Mouse (Mus musculus): ENCODE results near the gene Zfp958.
"Not testable (repeated sequence)": the region's sequence is repeated elsewhere in the genome, so short reads cannot be mapped to it uniquely, and the experiment has no call there.

Zfp958 gene

GRCm38 (mm10) chr8:4612932-4613853 is at the start of gene Zfp958:
TSS of gene Zfp958 (plus strand) at chr8:4613167.
- peak; percentile 67 to 91 for DNase-seq (ENCODE audit: low spot score in 2 of 2)

GRCm38 (mm10) chr8:4581986-4582385 is 31.0 kb upstream of the Zfp958 start:
- no peak for DNase-seq (ENCODE audit: low spot score in 2 of 2)

- DNase-seq (ENCODE audit: low spot score in 2 of 2) = no peak
These were observed 30.2 kb upstream of the Zfp958 start for GRCm38 (mm10) chr8:4582754-4583178.

- DNase-seq (ENCODE audit: low spot score in 2 of 2) = no peak
These were observed 28.3 kb upstream of the Zfp958 start for GRCm38 (mm10) chr8:4584660-4585059.

- no peak for DNase-seq (ENCODE audit: low spot score in 2 of 2)
These were observed 26.6 kb upstream of the Zfp958 start for GRCm38 (mm10) chr8:4586356-4586755.

- peak in 1 of 2 experiments; percentile 38 for DNase-seq (ENCODE audit: low spot score in 2 of 2)
These were observed 24.6 kb upstream of the Zfp958 start for GRCm38 (mm10) chr8:4588165-4589000.

GRCm38 (mm10) chr8:4608896-4609295 is 4.1 kb upstream of the Zfp958 start:
- DNase-seq (ENCODE audit: low spot score in 2 of 2) = no peak

GRCm38 (mm10) chr8:4611626-4612175 is 1.3 kb upstream of the Zfp958 start:
- not testable (repeated sequence) for DNase-seq (ENCODE audit: low spot score in 2 of 2)

GRCm38 (mm10) chr8:4627349-4627748 is 14.4 kb downstream of the Zfp958 start:
- no peak for DNase-seq (ENCODE audit: low spot score in 2 of 2)

- DNase-seq (ENCODE audit: low spot score in 2 of 2) = no peak
These were observed 24.1 kb downstream of the Zfp958 start for GRCm38 (mm10) chr8:4637071-4637470.

GRCm38 (mm10) chr8:4642974-4643373 is 30.0 kb downstream of the Zfp958 start:
- not testable (repeated sequence) for DNase-seq (ENCODE audit: low spot score in 2 of 2)

GRCm38 (mm10) chr8:4656536-4656935 is 43.6 kb downstream of the Zfp958 start:
- DNase-seq (ENCODE audit: low spot score in 2 of 2) = peak in 1 of 2 experiments; percentile 8

GRCm38 (mm10) chr8:4675191-4676003 is 62.4 kb downstream of the Zfp958 start:
- no peak for DNase-seq (ENCODE audit: low spot score in 2 of 2)

GRCm38 (mm10) chr8:4676586-4676985 is 63.6 kb downstream of the Zfp958 start:
- DNase-seq (ENCODE audit: low spot score in 2 of 2) = peak in 1 of 2 experiments; percentile 4

- peak; percentile 98 for DNase-seq (ENCODE audit: low spot score in 2 of 2)
These were observed 64.6 kb downstream of the Zfp958 start for GRCm38 (mm10) chr8:4677265-4678217.

- peak; percentile 67 to 82 for DNase-seq (ENCODE audit: low spot score in 2 of 2)
These were observed 65.4 kb downstream of the Zfp958 start for GRCm38 (mm10) chr8:4678218-4678907.

- DNase-seq (ENCODE audit: low spot score in 2 of 2) = peak in 1 of 2 experiments; percentile 1
These were observed 66.1 kb downstream of the Zfp958 start for GRCm38 (mm10) chr8:4678908-4679545.

GRCm38 (mm10) chr8:4679796-4680195 is 66.8 kb downstream of the Zfp958 start:
- no peak for DNase-seq (ENCODE audit: low spot score in 2 of 2)
